24 mouse cellular contexts compared by ENCODE assay signal in genomic region chr6:146666811-146667210, GRCm38 (mm10). TPM values are rescaled to one million over a fixed set of nuclear protein-coding genes. Genes with fewer than 3 reads are reported as not detected.
DNase-seq lines count a peak whose midpoint lies in the region; ATAC-seq and TF ChIP-seq lines count a peak whose summit lies in the region.
"Had no signal": no experiment of that assay in that cellular context is flagged by ENCODE, and none has a peak within 500 bp of the region (broad histone marks: within the 10 kb centered on the region; RNA-seq: fewer than 3 reads in every experiment).

No protein-coding gene starts in this region.

- H3K9me3 ChIP-seq in heart, embryonic 12.5 days (replicated peaks), result peaks cover 7% of the 10 kb centered on the region
- H3K9me3 ChIP-seq: heart, embryonic 13.5 days; hindbrain, embryonic 12.5 days; hindbrain, embryonic 15.5 days had no signal

- no peak overlapping the region for H3K27ac ChIP-seq in heart, embryonic 12.5 days (ENCODE audit: poor library complexity, severe bottlenecking)
- H3K27ac ChIP-seq in testis, adult 2 months (ENCODE audit: control insufficient read depth, insufficient read depth, low read depth, low read length), result no peak overlapping the region
- H3K27ac ChIP-seq: forebrain, embryonic 10.5 days; forebrain, embryonic 13.5 days; heart, adult 2 months; heart, embryonic 13.5 days; hindbrain, embryonic 12.5 days; hindbrain, embryonic 15.5 days had no signal

- peak; percentile 55 for DNase-seq in heart, adult 11 months
- DNase-seq in testis, postnatal 14 days (ENCODE audit: low spot score), result no peak
- peak; percentile 33 for DNase-seq in testis, postnatal 10 days (ENCODE audit: low spot score)
- no peak for DNase-seq in left cerebral cortex, adult 9 months (ENCODE audit: low spot score in 2 of 2)
- DNase-seq: adrenal gland, postnatal 10 days; adrenal gland, postnatal 36 days; cerebellum, adult 18-20 months; cerebellum, adult 9-11 months; cerebellum, postnatal 36 days; gastrocnemius, postnatal 10 days; gastrocnemius, postnatal 36 days; heart, adult 2 months; heart, postnatal 14 days had no signal

- H3K27me3 ChIP-seq in heart, embryonic 12.5 days (replicated peaks), result no peaks in the 10 kb centered on the region
- no peaks in the 10 kb centered on the region for H3K27me3 ChIP-seq in testis, adult 2 months (ENCODE audit: control insufficient read depth, insufficient read depth, low read length)
- H3K27me3 ChIP-seq: forebrain, embryonic 13.5 days; heart, embryonic 13.5 days; hindbrain, embryonic 12.5 days; hindbrain, embryonic 15.5 days; Patski had no signal

- no peak for TF ChIP-seq POLR2A in testis, adult 2 months (IDR thresholded peaks at IDR 0.05; ENCODE audit: control insufficient read depth, low read depth, low read length)

- WGBS in heart, embryonic 12.5 days, result 72% methylated on average over 6 of the region's 6 CpGs

- no peak overlapping the region for H3K4me2 ChIP-seq in heart, embryonic 12.5 days
- H3K4me2 ChIP-seq: forebrain, embryonic 13.5 days; heart, embryonic 13.5 days; hindbrain, embryonic 12.5 days; hindbrain, embryonic 15.5 days had no signal

- ATAC-seq in heart, embryonic 12.5 days (ENCODE audit: insufficient number of reproducible peaks, low FRiP score), result no peak
- ATAC-seq: forebrain, embryonic 13.5 days; forebrain, embryonic 16.5 days; intestine, postnatal 0 days; Patski had no signal

- no peak for TF ChIP-seq CTCF in testis, adult 2 months (IDR thresholded peaks at IDR 0.05; ENCODE audit: control insufficient read depth, insufficient read depth, insufficient replicate concordance, low read depth, low read length)

- peaks cover 36% of the 10 kb centered on the region for H3K4me1 ChIP-seq in heart, embryonic 12.5 days (replicated peaks)
- H3K4me1 ChIP-seq in testis, adult 2 months (ENCODE audit: control insufficient read depth, insufficient read depth, low read length), result no peaks in the 10 kb centered on the region
- H3K4me1 ChIP-seq: forebrain, embryonic 10.5 days; forebrain, embryonic 13.5 days; hindbrain, embryonic 12.5 days; hindbrain, embryonic 15.5 days had no signal

- H3K36me3 ChIP-seq in heart, embryonic 12.5 days, result no peaks in the 10 kb centered on the region
- H3K36me3 ChIP-seq in testis, adult 2 months (ENCODE audit: control insufficient read depth, insufficient read depth, low read length), result no peaks in the 10 kb centered on the region
- H3K36me3 ChIP-seq: forebrain, embryonic 10.5 days; G1E; hindbrain, embryonic 12.5 days; hindbrain, embryonic 15.5 days had no signal

- H3K9ac ChIP-seq in heart, embryonic 12.5 days, result no peak overlapping the region
- H3K9ac ChIP-seq: forebrain, embryonic 13.5 days; heart, embryonic 13.5 days; hindbrain, embryonic 12.5 days; hindbrain, embryonic 15.5 days had no signal

- H3K4me3 ChIP-seq in heart, embryonic 12.5 days, result no peak overlapping the region
- peak overlapping the region; percentile 32 for H3K4me3 ChIP-seq in testis, adult 2 months (ENCODE audit: control insufficient read depth, low read depth, low read length)
- H3K4me3 ChIP-seq: forebrain, embryonic 10.5 days; forebrain, embryonic 13.5 days; heart, adult 2 months; heart, embryonic 13.5 days; hindbrain, embryonic 12.5 days; hindbrain, embryonic 15.5 days had no signal

RNA-seq across cellular contexts. Expression of gene Tm7sf3, which starts 24.2 kb away (rescaled TPM):
- 49.4 and 51.7 TPM in 2 replicates for polyA plus RNA-seq in heart, embryonic 12.5 days (2016; fragmentation: Nextera tagmentation; extraction: Ambion mirVana)
- 4.8 and 6.5 TPM in 2 replicates for polyA plus RNA-seq in testis, adult 2 months (2012; rRNA removed)

RNA-seq across cellular contexts. Expression of gene Med21, which starts 24.5 kb away (rescaled TPM):
- 130 and 136 TPM in 2 replicates for polyA plus RNA-seq in heart, embryonic 12.5 days (2016; fragmentation: Nextera tagmentation; extraction: Ambion mirVana)
- polyA plus RNA-seq in testis, adult 2 months (2012; rRNA removed), result 50.0 and 58.3 TPM in 2 replicates

RNA-seq across cellular contexts. Expression of gene Stk38l, which starts 58.0 kb away (rescaled TPM):
- polyA plus RNA-seq in heart, embryonic 12.5 days (2016; fragmentation: Nextera tagmentation; extraction: Ambion mirVana), result 50.6 and 52.7 TPM in 2 replicates
- 2.7 and 3.8 TPM in 2 replicates for polyA plus RNA-seq in testis, adult 2 months (2012; rRNA removed)

Comparison
In these comparisons a context has a peak if more than half of its experiments do, and no peak if none do; other contexts are left out.
1. DNase-seq: peak in heart, adult 11 months (single experiment) and testis, postnatal 10 days (single experiment); none in testis, postnatal 14 days (single experiment) and left cerebral cortex, adult 9 months (0 of 2).
2. RNA of gene Stk38l, which starts 58.0 kb away (polyA plus RNA-seq): 50.6 to 52.7 TPM in heart, embryonic 12.5 days; 2.7 to 3.8 TPM in testis, adult 2 months; every median in the first group is over 10 times any median in the second.